Mouse (Mus musculus): ENCODE measurements around the gene Prr15l.
A peak's percentile ranks its signal among the peaks of the same experiment; 100 is the strongest.

Prr15l gene

GRCm38 (mm10) chr11:96928088-96928487 lies at the start of gene Prr15l:
Gene Prr15l, plus strand, starts transcription at chr11:96928104.
- DNase-seq (ENCODE audit: low read depth, low spot score) = no peak

- no peak for DNase-seq (ENCODE audit: low read depth, low spot score)
These were observed 49.2 kb upstream of the Prr15l start for GRCm38 (mm10) chr11:96878715-96879114.

- DNase-seq (ENCODE audit: low read depth, low spot score) = no peak
These were observed 48.5 kb upstream of the Prr15l start for GRCm38 (mm10) chr11:96879359-96879758.

GRCm38 (mm10) chr11:96880296-96880695 lies 47.6 kb upstream of the Prr15l start:
- DNase-seq (ENCODE audit: low read depth, low spot score) = no peak

- no peak for DNase-seq (ENCODE audit: low read depth, low spot score)
These were observed 42.0 kb upstream of the Prr15l start for GRCm38 (mm10) chr11:96885901-96886340.

- DNase-seq (ENCODE audit: low read depth, low spot score) = no peak
These were observed 40.9 kb upstream of the Prr15l start for GRCm38 (mm10) chr11:96886942-96887546.

- DNase-seq (ENCODE audit: low read depth, low spot score) = no peak
These were observed 35.9 kb upstream of the Prr15l start for GRCm38 (mm10) chr11:96891784-96892527.

GRCm38 (mm10) chr11:96893203-96893842 lies 34.6 kb upstream of the Prr15l start:
- no peak for DNase-seq (ENCODE audit: low read depth, low spot score)

GRCm38 (mm10) chr11:96895886-96896285 lies 32.0 kb upstream of the Prr15l start:
- no peak for DNase-seq (ENCODE audit: low read depth, low spot score)

GRCm38 (mm10) chr11:96899449-96900306 lies 28.2 kb upstream of the Prr15l start:
- DNase-seq (ENCODE audit: low read depth, low spot score) = no peak

- no peak for DNase-seq (ENCODE audit: low read depth, low spot score)
These were observed 26.6 kb upstream of the Prr15l start for GRCm38 (mm10) chr11:96901332-96901731.

GRCm38 (mm10) chr11:96902639-96903635 lies 25.0 kb upstream of the Prr15l start:
- DNase-seq (ENCODE audit: low read depth, low spot score) = no peak

GRCm38 (mm10) chr11:96906431-96907161 lies 21.3 kb upstream of the Prr15l start:
- DNase-seq (ENCODE audit: low read depth, low spot score) = no peak

- no peak for DNase-seq (ENCODE audit: low read depth, low spot score)
These were observed 19.3 kb upstream of the Prr15l start for GRCm38 (mm10) chr11:96908594-96908993.

- DNase-seq (ENCODE audit: low read depth, low spot score) = peak; percentile 61
These were observed 17.9 kb upstream of the Prr15l start for GRCm38 (mm10) chr11:96910003-96910402.

GRCm38 (mm10) chr11:96912682-96913081 lies 15.2 kb upstream of the Prr15l start:
- DNase-seq (ENCODE audit: low read depth, low spot score) = no peak

- DNase-seq (ENCODE audit: low read depth, low spot score) = peak; percentile 95
These were observed 11.6 kb upstream of the Prr15l start, which contains the start of gene Cdk5rap3 for GRCm38 (mm10) chr11:96916044-96916884. Gene Cdk5rap3, minus strand, starts transcription at chr11:96916496.

GRCm38 (mm10) chr11:96916885-96917396 lies 11.0 kb upstream of the Prr15l start:
- DNase-seq (ENCODE audit: low read depth, low spot score) = no peak

- DNase-seq (ENCODE audit: low read depth, low spot score) = no peak
These were observed 10.5 kb upstream of the Prr15l start for GRCm38 (mm10) chr11:96917415-96917814.

Measured in retina, adult 2 months (tissue).